Mouse (Mus musculus) frontal cortex, adult 2 months (tissue): ENCODE measurements around the gene Olfr1016. TPM values are rescaled to one million over a fixed set of nuclear protein-coding genes. Genes with fewer than 3 reads are reported as not detected.

Experiments
- DNase-seq, 2 experiments: peaks; one replicate each; pipeline ENCODE4 v3.0.0; 2022; ENCODE audit warnings: low spot score in 1 of 2; ENCODE audit errors: extremely low spot score in 1 of 2
- polyA plus RNA-seq: library from polyadenylated mRNA; depleted of rRNA; stranded (reverse); fragments of >200 nt; gene quantifications from 2 replicates; pipeline ENCODE4 v1.2.3, GENCODE M21; 2012; rRNA removed

The Olfr1016 gene
- not detected in 2 replicates for polyA plus RNA-seq

GRCm38 (mm10) chr2:85802444-85802843, at the start of gene Olfr1016:
Gene Olfr1016, minus strand, starts transcription at chr2:85802544.
- DNase-seq: no peak

GRCm38 (mm10) chr2:85846730-85847129, 44.4 kb upstream of the Olfr1016 start, which contains the start of gene Olfr1020:
Gene Olfr1020, plus strand, starts transcription at chr2:85847030.
- no peak for DNase-seq

DNA sequence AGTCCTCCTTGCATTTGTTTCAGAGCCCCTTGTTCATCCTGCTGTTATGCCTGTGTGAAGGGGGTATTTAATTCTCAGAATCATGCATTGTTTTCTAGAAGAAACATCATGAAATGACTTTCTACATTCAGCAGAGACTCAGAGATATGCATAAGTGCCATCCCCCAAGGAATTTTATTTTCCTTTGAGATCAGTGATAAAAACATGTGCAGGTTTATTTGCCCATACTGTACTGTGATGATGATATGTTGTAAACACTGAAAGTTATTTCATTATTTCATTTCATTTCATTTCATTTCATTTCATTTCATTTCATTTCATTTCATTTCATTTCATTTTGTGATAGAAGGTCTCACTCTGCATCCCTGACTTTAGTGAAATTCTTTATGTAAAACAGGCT, 43.0 kb upstream of the Olfr1016 start, which contains the start of gene Olfr1019:
TSS of gene Olfr1019 (minus strand) at position 101 of the 400 bp plus-strand sequence.
- DNase-seq: no peak

DNA sequence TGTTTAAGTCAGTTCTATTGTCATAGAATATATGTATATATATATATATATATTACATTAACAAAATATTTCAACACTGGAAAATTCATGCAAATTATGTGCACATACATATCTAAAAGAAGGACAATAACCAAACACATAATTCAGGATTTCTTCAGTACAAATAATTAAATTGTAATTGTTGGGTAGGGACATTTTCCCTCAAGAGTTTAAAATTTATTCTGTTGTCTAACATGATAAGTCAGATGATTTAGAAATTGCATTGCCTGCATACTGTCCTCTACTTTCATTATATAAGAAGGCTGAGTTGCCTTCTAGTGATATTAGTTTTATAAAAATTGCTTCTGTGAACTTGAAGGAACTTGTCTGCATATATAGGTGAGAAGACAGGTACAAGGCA, 15.8 kb upstream of the Olfr1016 start, which contains the start of gene Olfr1018:
TSS of gene Olfr1018 (plus strand) at position 301 of the 400 bp plus-strand sequence.
- DNase-seq: no peak

DNA sequence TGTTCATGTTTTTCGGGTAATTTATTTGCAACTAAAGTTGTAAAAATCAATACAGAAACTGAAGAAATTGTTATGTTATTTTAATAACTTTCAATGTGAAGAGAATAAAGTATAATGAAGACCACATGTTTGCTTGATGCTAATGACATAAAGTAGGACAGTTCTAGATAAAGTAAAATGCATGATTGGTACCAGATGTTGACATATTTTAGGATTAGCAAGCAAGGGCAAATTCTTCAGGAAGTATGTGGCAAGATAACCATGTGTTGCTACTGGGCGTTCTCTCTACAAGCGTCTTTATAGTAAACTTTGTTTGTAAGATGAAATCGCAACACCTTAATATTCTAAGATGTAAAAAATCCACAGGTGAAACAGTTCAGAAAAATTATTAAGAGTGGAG, 2.2 kb upstream of the Olfr1016 start:
- DNase-seq: no peak

DNA sequence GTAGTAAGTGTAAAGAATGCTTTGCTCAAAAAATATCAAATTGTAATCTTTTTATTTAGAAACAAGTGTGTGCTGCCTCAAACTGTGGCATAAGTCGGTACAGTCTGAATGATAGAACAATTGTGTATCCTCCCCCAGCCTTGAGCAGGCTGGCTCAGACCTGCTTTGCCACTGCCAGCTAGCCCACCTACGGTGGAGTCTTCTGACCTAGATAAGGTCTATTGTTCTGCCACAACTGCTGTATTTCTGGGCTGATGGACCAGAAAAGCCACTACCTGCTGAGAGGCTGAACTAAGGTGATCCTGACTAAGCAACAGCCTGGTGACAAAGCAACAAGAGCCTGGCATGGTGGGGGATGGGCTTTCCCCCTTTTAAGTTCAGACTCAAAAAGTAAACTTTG, 10.0 kb downstream of the Olfr1016 start:
- no peak for DNase-seq

- DNase-seq: no peak
Observed at GRCm38 (mm10) chr2:85781717-85782116, 20.6 kb downstream of the Olfr1016 start, which contains the start of gene Olfr1015. Gene Olfr1015, plus strand, starts transcription at chr2:85782017.

DNA sequence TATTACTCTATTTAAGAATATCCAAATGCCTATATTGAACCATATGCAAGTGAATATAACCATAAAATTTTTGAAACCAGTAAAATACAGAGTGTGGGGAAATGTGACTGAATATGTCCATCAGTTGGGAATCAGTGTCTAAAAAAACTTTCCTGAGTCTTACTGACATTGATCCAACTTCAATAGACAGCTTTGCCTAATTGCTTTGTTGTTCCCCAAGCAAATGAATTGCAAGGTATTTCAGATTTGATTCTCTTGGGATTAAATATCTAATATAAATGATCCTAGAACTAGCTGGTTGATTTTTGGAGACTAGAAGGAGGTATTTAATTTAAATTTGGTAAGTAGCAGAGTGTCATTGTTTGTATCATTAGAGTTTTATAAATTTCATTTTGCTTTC, 29.9 kb downstream of the Olfr1016 start, which contains the start of gene Olfr1014:
TSS of gene Olfr1014 (plus strand) at position 301 of the 400 bp plus-strand sequence.
- no peak for DNase-seq

DNA sequence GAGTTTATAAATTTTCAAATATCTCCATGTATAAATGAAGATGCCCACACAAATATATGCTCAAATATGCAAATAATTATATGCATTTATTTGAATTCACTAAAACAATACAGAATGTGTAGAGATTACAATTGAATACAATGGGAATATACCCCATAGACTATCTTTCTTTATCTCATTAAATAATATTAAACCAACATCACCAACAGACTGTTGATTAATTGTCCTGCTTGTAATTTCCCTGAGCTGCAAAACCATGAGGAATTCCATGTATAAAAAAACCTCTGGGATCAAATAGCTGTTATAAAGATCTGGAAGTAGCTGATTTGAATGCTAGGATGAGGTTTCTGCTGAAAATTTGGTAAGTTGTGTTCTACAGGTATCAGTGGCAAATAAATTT, 35.5 kb downstream of the Olfr1016 start, which contains the start of gene Olfr1013:
TSS of gene Olfr1013 (plus strand) at position 301 of the 400 bp plus-strand sequence.
- DNase-seq: no peak

DNA sequence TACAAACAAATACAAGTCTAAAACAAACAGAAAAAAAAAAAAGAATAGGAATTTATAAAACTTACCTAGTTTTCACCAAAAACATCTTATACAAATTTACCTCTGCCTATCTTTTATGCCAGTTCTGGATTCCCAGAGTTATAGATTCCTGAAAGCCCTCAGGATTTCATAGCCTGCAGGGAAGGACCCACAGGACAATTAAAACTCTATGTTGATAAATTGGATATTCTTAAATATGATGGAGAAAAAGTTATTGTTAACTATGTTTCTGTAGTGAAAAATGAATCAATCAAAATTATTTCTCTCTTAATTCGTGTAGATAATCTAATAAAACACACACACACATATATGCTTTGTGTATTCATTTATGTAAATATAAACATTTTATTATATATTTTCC, 39.7 kb downstream of the Olfr1016 start, which contains the start of gene Olfr1012:
TSS of gene Olfr1012 (minus strand) at position 101 of the 400 bp plus-strand sequence.
- no peak for DNase-seq

DNA sequence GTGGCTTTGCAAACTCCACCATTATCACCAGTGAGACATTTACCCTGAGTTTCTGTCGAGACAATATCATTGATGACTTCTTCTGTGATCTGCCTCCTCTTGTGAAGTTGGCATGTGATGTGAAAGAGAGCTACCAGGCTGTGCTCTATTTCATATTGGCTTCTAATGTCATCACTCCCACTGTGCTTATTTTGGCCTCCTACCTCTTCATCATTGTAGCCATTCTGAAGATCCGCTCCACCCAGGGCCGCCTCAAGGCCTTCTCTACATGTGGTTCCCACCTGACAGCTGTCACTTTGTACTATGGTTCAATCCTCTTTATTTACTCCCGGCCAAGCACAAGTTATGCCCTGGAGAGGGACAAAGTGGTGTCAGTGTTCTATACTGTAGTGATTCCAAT, 48.5 kb downstream of the Olfr1016 start:
- no peak for DNase-seq

Other genes with a start within 250 kb of the Olfr1016 start
- not detected in 2 replicates for gene Olfr996, start 223.3 kb downstream of the Olfr1016 start, polyA plus RNA-seq
- gene Olfr998, start 213.6 kb downstream of the Olfr1016 start, polyA plus RNA-seq: not detected in 2 replicates
- not detected in 2 replicates for gene Olfr1000, start 190.6 kb downstream of the Olfr1016 start, polyA plus RNA-seq
- not detected in 2 replicates for gene Olfr1002, start 151.8 kb downstream of the Olfr1016 start, polyA plus RNA-seq
- not detected in 2 replicates for gene Olfr154, start 138.1 kb downstream of the Olfr1016 start, polyA plus RNA-seq
- not detected in 2 replicates for gene Olfr1006, start 123.8 kb downstream of the Olfr1016 start, polyA plus RNA-seq
- gene Olfr1008, start 113.1 kb downstream of the Olfr1016 start, polyA plus RNA-seq: not detected in 2 replicates
- gene Olfr1009, start 87.1 kb downstream of the Olfr1016 start, polyA plus RNA-seq: 0.06 TPM in 1 of 2 replicates, not detected in the other
- gene Olfr1012, start 39.8 kb downstream of the Olfr1016 start, polyA plus RNA-seq: not detected in 2 replicates
- 0.10 TPM in 1 of 2 replicates, not detected in the other for gene Olfr1013, start 35.4 kb downstream of the Olfr1016 start, polyA plus RNA-seq
- gene Olfr1014, start 29.8 kb downstream of the Olfr1016 start, polyA plus RNA-seq: not detected in 2 replicates
- not detected in 2 replicates for gene Olfr1015, start 20.5 kb downstream of the Olfr1016 start, polyA plus RNA-seq
- 0.27 TPM in 1 of 2 replicates, not detected in the other for gene Olfr1018, start 15.9 kb upstream of the Olfr1016 start, polyA plus RNA-seq
- 0.06 TPM in 1 of 2 replicates, not detected in the other for gene Olfr1019, start 42.9 kb upstream of the Olfr1016 start, polyA plus RNA-seq
- not detected in 2 replicates for gene Olfr1020, start 44.5 kb upstream of the Olfr1016 start, polyA plus RNA-seq
- gene Olfr1022, start 66.0 kb upstream of the Olfr1016 start, polyA plus RNA-seq: not detected in 2 replicates
- gene Olfr1023, start 83.1 kb upstream of the Olfr1016 start, polyA plus RNA-seq: not detected in 2 replicates
- not detected in 2 replicates for gene Olfr1024, start 102.5 kb upstream of the Olfr1016 start, polyA plus RNA-seq
- gene Olfr1025-ps1, start 112.6 kb upstream of the Olfr1016 start, polyA plus RNA-seq: not detected in 2 replicates
- gene Olfr1026, start 119.0 kb upstream of the Olfr1016 start, polyA plus RNA-seq: not detected in 2 replicates
- not detected in 2 replicates for gene Olfr1028, start 147.9 kb upstream of the Olfr1016 start, polyA plus RNA-seq
- gene Olfr1029, start 171.4 kb upstream of the Olfr1016 start, polyA plus RNA-seq: 0.08 and 0.11 TPM in 2 replicates
- gene Olfr1030, start 176.7 kb upstream of the Olfr1016 start, polyA plus RNA-seq: 0.04 TPM in 1 of 2 replicates, not detected in the other
- not detected in 2 replicates for gene Olfr1031, start 187.8 kb upstream of the Olfr1016 start, polyA plus RNA-seq
- not detected in 2 replicates for gene Olfr1032, start 203.0 kb upstream of the Olfr1016 start, polyA plus RNA-seq
- gene Olfr1033, start 218.1 kb upstream of the Olfr1016 start, polyA plus RNA-seq: 0.11 and 0.16 TPM in 2 replicates
- gene Olfr1034, start 243.3 kb upstream of the Olfr1016 start, polyA plus RNA-seq: 0.02 TPM in 1 of 2 replicates, not detected in the other